Comparison of ENCODE assay signal across 8 mouse cellular contexts in genomic region chr5:23993553-23993894, GRCm38 (mm10). TPM values are rescaled to one million over a fixed set of nuclear protein-coding genes. Genes with fewer than 3 reads are reported as not detected.
DNase-seq lines count a peak whose midpoint lies in the region; ATAC-seq and TF ChIP-seq lines count a peak whose summit lies in the region.

No protein-coding gene starts in this region.

- H3K4me3 ChIP-seq in heart, postnatal 0 days (ENCODE audit: low read depth, low read length) = no peak overlapping the region
- no peak overlapping the region for H3K4me3 ChIP-seq in embryonic facial prominence, embryonic 11.5 days (ENCODE audit: low read depth, low read length)
- no peak overlapping the region for H3K4me3 ChIP-seq in forebrain, postnatal 0 days (ENCODE audit: low read depth, low read length)
- no peak overlapping the region for H3K4me3 ChIP-seq in midbrain, embryonic 13.5 days (replicated peaks)

- H3K4me1 ChIP-seq in heart, postnatal 0 days (ENCODE audit: control insufficient read depth, insufficient read depth) = peaks cover 9% of the 10 kb centered on the region; the same call in 1 of the 2 replicates
- H3K4me1 ChIP-seq in embryonic facial prominence, embryonic 11.5 days (ENCODE audit: control insufficient read depth, insufficient read depth, low read length) = no peaks in the 10 kb centered on the region; the same call in none of the 2 replicates
- peaks cover 14% of the 10 kb centered on the region for H3K4me1 ChIP-seq in forebrain, postnatal 0 days (ENCODE audit: insufficient read depth)
- peaks cover 25% of the 10 kb centered on the region for H3K4me1 ChIP-seq in midbrain, embryonic 13.5 days (replicated peaks)

- H3K27ac ChIP-seq in heart, postnatal 0 days (ENCODE audit: low read depth) = peak overlapping the region; percentile 82
- H3K27ac ChIP-seq in embryonic facial prominence, embryonic 11.5 days (replicated peaks; ENCODE audit: low read depth, low read length) = peak overlapping the region; percentile 59; the same call in 1 of the 2 replicates
- H3K27ac ChIP-seq in forebrain, postnatal 0 days (ENCODE audit: low read depth, low read length) = peak overlapping the region; percentile 66
- peak overlapping the region; percentile 84 for H3K27ac ChIP-seq in midbrain, embryonic 13.5 days

- no peaks in the 10 kb centered on the region for H3K27me3 ChIP-seq in heart, postnatal 0 days (ENCODE audit: control insufficient read depth, insufficient read depth, low read length)
- H3K27me3 ChIP-seq in embryonic facial prominence, embryonic 11.5 days (ENCODE audit: control insufficient read depth, insufficient read depth, low read length) = no peaks in the 10 kb centered on the region
- no peaks in the 10 kb centered on the region for H3K27me3 ChIP-seq in forebrain, postnatal 0 days (ENCODE audit: insufficient read depth, low read length)
- H3K27me3 ChIP-seq in midbrain, embryonic 13.5 days = no peaks in the 10 kb centered on the region

- no peak for DNase-seq in heart, postnatal 0 days (ENCODE audit: low spot score)
- no peak for DNase-seq in heart, postnatal 10 days
- DNase-seq in embryonic facial prominence, embryonic 11.5 days (ENCODE audit: low spot score) = no peak
- DNase-seq in forebrain, postnatal 0 days = no peak
- no peak for DNase-seq in gastrocnemius, adult 18-20 months (ENCODE audit: low spot score)
- no peak for DNase-seq in thymus, postnatal 4 days
- no peak for DNase-seq in spleen, postnatal 10 days (ENCODE audit: low spot score in 2 of 2)

- peaks cover 24% of the 10 kb centered on the region for H3K36me3 ChIP-seq in heart, postnatal 0 days (replicated peaks; ENCODE audit: control insufficient read depth, insufficient read depth, low read length)
- H3K36me3 ChIP-seq in embryonic facial prominence, embryonic 11.5 days (replicated peaks; ENCODE audit: control insufficient read depth, insufficient read depth, low read depth, low read length) = no peaks in the 10 kb centered on the region
- H3K36me3 ChIP-seq in forebrain, postnatal 0 days (ENCODE audit: insufficient read depth) = no peaks in the 10 kb centered on the region
- H3K36me3 ChIP-seq in midbrain, embryonic 13.5 days = peaks cover 9% of the 10 kb centered on the region

- ATAC-seq in heart, postnatal 0 days (ENCODE audit: insufficient read depth, low read depth) = 0 out of 2 replicates have a peak, but pooled peaks have one; percentile 20
- ATAC-seq in embryonic facial prominence, embryonic 11.5 days (replicated peaks; ENCODE audit: insufficient number of reproducible peaks, low FRiP score, low TSS enrichment, low read depth) = 0 out of 2 replicates have a peak, but pooled peaks have one; percentile 48
- ATAC-seq in forebrain, postnatal 0 days = 0 out of 2 replicates have a peak, but pooled peaks have one; percentile 12
- ATAC-seq in midbrain, embryonic 13.5 days = no peak

- H3K9me3 ChIP-seq in heart, postnatal 0 days (replicated peaks; ENCODE audit: control insufficient read depth, low read length) = no peaks in the 10 kb centered on the region
- no peaks in the 10 kb centered on the region for H3K9me3 ChIP-seq in embryonic facial prominence, embryonic 11.5 days (replicated peaks; ENCODE audit: control insufficient read depth, low read length)
- no peaks in the 10 kb centered on the region for H3K9me3 ChIP-seq in forebrain, postnatal 0 days (ENCODE audit: low read length)
- no peaks in the 10 kb centered on the region for H3K9me3 ChIP-seq in midbrain, embryonic 13.5 days

- WGBS in heart, postnatal 0 days = 11% methylated on average over 2 of the region's 2 CpGs
- whole genome bisulfite sequencing in embryonic facial prominence, embryonic 11.5 days = 29% methylated on average over 2 of the region's 2 CpGs
- 4% methylated on average over 2 of the region's 2 CpGs for WGBS in forebrain, postnatal 0 days
- WGBS in midbrain, embryonic 13.5 days = 32% methylated on average over 2 of the region's 2 CpGs

- no peak for TF ChIP-seq EP300 in heart, postnatal 0 days (IDR thresholded peaks at IDR 0.05; ENCODE audit: low read depth)

- 0 out of 2 replicates have a peak overlapping the region, but pooled peaks have one; percentile 34 for H3K9ac ChIP-seq in heart, postnatal 0 days (replicated peaks; ENCODE audit: low read depth, low read length)
- H3K9ac ChIP-seq in embryonic facial prominence, embryonic 11.5 days (replicated peaks; ENCODE audit: low read length) = no peak overlapping the region
- peak overlapping the region; percentile 26 for H3K9ac ChIP-seq in forebrain, postnatal 0 days
- H3K9ac ChIP-seq in midbrain, embryonic 13.5 days (replicated peaks) = no peak overlapping the region

- no peak for TF ChIP-seq CTCF in heart, postnatal 0 days (IDR thresholded peaks at IDR 0.05; ENCODE audit: low read depth)
- TF ChIP-seq CTCF in forebrain, postnatal 0 days (IDR thresholded peaks at IDR 0.05; ENCODE audit: low read depth) = no peak

- intact Hi-C loops in heart, postnatal 10 days (cut with DNase I) = loop anchor here (5.0 kb wide), 1 partner anchor 34 kb away; no protein-coding TSS in a partner anchor

- peak overlapping the region; percentile 32 for H3K4me2 ChIP-seq in heart, postnatal 0 days (ENCODE audit: low read depth, low read length)
- no peak overlapping the region for H3K4me2 ChIP-seq in embryonic facial prominence, embryonic 11.5 days (ENCODE audit: low read depth, low read length)
- H3K4me2 ChIP-seq in forebrain, postnatal 0 days (ENCODE audit: low read depth) = no peak overlapping the region
- peak overlapping the region; percentile 15 for H3K4me2 ChIP-seq in midbrain, embryonic 13.5 days (replicated peaks)

RNA-seq across cellular contexts. Expression of gene Fam126a, which starts 37.0 kb away (rescaled TPM):
- total RNA-seq in heart, postnatal 0 days (2014; rRNA removed; ENCODE audit: low replicate concordance) = 37.3 and 37.6 TPM in 2 replicates
- 23.3 and 27.7 TPM in 2 replicates for polyA plus RNA-seq in heart, postnatal 0 days (2015; fragmentation: Nextera tagmentation; extraction: Ambion mirVana)
- 10 to 100 TPM; 57.8 to 70.4 TPM for total RNA-seq in heart, postnatal 10 days (2021)
- 32.0 and 35.6 TPM in 2 replicates for polyA plus RNA-seq in embryonic facial prominence, embryonic 11.5 days (2014; fragmentation: Nextera tagmentation; extraction: Ambion mirVana)
- 43.3 and 44.0 TPM in 2 replicates for total RNA-seq in forebrain, postnatal 0 days (2014; rRNA removed)
- 19.2 and 25.4 TPM in 2 replicates for polyA plus RNA-seq in forebrain, postnatal 0 days (2015; fragmentation: Nextera tagmentation; extraction: Ambion mirVana)
- polyA plus RNA-seq in midbrain, embryonic 13.5 days (2015; fragmentation: Nextera tagmentation; extraction: Ambion mirVana) = 35.8 and 38.7 TPM in 2 replicates
- 1 to 10 TPM; 5.2 to 6.1 TPM for total RNA-seq in gastrocnemius, adult 18-20 months (2021)

Comparison
In these comparisons a context has a peak if more than half of its experiments do, and no peak if none do; other contexts are left out.
1. H3K4me2 ChIP-seq: peak in heart, postnatal 0 days (single experiment) and midbrain, embryonic 13.5 days (single experiment); none in embryonic facial prominence, embryonic 11.5 days (single experiment) and forebrain, postnatal 0 days (single experiment).
2. H3K9ac ChIP-seq: peak in heart, postnatal 0 days (single experiment) and forebrain, postnatal 0 days (single experiment); none in embryonic facial prominence, embryonic 11.5 days (single experiment) and midbrain, embryonic 13.5 days (single experiment).
3. Peak in every context shown above with its lines, with median percentiles within 50 percentile points of each other: H3K27ac ChIP-seq.